Mouse (Mus musculus) lung, postnatal 0 days (tissue): ENCODE results near the gene Ppara. TPM values are rescaled to one million over a fixed set of nuclear protein-coding genes. Genes with fewer than 3 reads are reported as not detected.

Experiments
- ATAC-seq: fragments of 200-750 bp; cut with Nextera tagmentation; 2 replicates; pipeline ENCODE4 v1.8.0; 2017; ENCODE audit warnings: moderate library complexity
- DNase-seq: peaks from one replicate; pipeline ENCODE4 v3.0.0-alpha.2; 2016; ENCODE audit warnings: low spot score
- H3K27ac ChIP-seq: fragments of 300-500 bp; sonication (generic); 2 replicates; pipeline ENCODE4 v1.5.1; 2014; ENCODE audit warnings: antibody characterized with exemption, mild to moderate bottlenecking, low read length, mixed read lengths
- H3K27me3 ChIP-seq: fragments of 300-500 bp; sonication (generic); replicated peaks from 2 replicates; pipeline ENCODE4 v1.6.1; 2014; ENCODE audit warnings: low read length, mixed read lengths; ENCODE audit not compliant: insufficient read depth
- H3K36me3 ChIP-seq: fragments of 300-500 bp; sonication (generic); 2 replicates; pipeline ENCODE4 v1.6.1; 2014; ENCODE audit warnings: low read length, mixed read lengths; ENCODE audit not compliant: insufficient read depth
- H3K4me1 ChIP-seq: fragments of 300-500 bp; sonication (generic); 2 replicates; pipeline ENCODE4 v1.6.1; 2014; ENCODE audit warnings: antibody characterized with exemption, low read depth, low read length, mixed read lengths; ENCODE audit not compliant: insufficient read depth
- H3K4me2 ChIP-seq: fragments of 300-500 bp; sonication (generic); replicated peaks from 2 replicates; pipeline ENCODE4 v1.6.1; 2014; ENCODE audit warnings: low read depth, mild to moderate bottlenecking, low read length, moderate library complexity, mixed read lengths
- H3K4me3 ChIP-seq: fragments of 300-500 bp; sonication (generic); 2 replicates; pipeline ENCODE4 v1.5.1; 2014; ENCODE audit warnings: low read depth, low read length
- H3K9ac ChIP-seq: fragments of 300-500 bp; sonication (generic); replicated peaks from 2 replicates; pipeline ENCODE4 v1.6.1; 2014; ENCODE audit warnings: low read depth, mild to moderate bottlenecking
- H3K9me3 ChIP-seq: fragments of 300-500 bp; sonication (generic); 2 replicates; pipeline ENCODE4 v1.6.1; 2016; ENCODE audit warnings: low read length, mixed read lengths
- CTCF ChIP-seq: IDR thresholded peaks from 2 replicates; pipeline ENCODE4 v1.5.1; 2016; ENCODE audit warnings: antibody characterized with exemption, mild to moderate bottlenecking
- EP300 ChIP-seq: IDR thresholded peaks from 2 replicates; pipeline ENCODE4 v1.6.1; 2016; ENCODE audit warnings: antibody characterized with exemption, mild to moderate bottlenecking, control low read depth
- WGBS: fragments of 180-500 bp; shearing (Covaris S2); extraction: QIAGEN DNeasy Blood & Tissue Kit; methylation state at CpG from one replicate; pipeline ENCODE4 v1.1.7; 2014; 5-methylcytosine and 5-hydroxymethylcytosine counted together
- polyA plus RNA-seq: library from polyadenylated mRNA; unstranded; fragments of >200 nt; fragmentation: Nextera tagmentation; extraction: Ambion mirVana; gene quantifications from 2 replicates; pipeline ENCODE4 v1.2.1, GENCODE M21; 2015

Gene Ppara
- polyA plus RNA-seq, 1 experiment from 2014 or later, result 5.1 TPM

GRCm38 (mm10) chr15:85821203-85822010, 86.6 kb downstream of the Ppara start, which contains the start of gene Pkdrej:
TSS of gene Pkdrej (minus strand) at chr15:85821734.
- peak; percentile 75 for ATAC-seq
- Histone ChIP-seq H3K9me3 (no peaks in the 10 kb centered on the region; the same call in 1 of the 2 replicates), H3K4me3 (peak within 1 kb of the TSS; percentile 39), H3K36me3 (no peaks in the 10 kb centered on the region), H3K4me2 (peak within 1 kb of the TSS; percentile 92), H3K4me1 (no peaks in the 10 kb centered on the region), H3K27ac (no peak within 1 kb of the TSS), H3K9ac (peak within 1 kb of the TSS; percentile 23; the same call in 1 of the 2 replicates), H3K27me3 (no peaks in the 10 kb centered on the region)
- peak; percentile 29 for DNase-seq
- no peak for TF ChIP-seq CTCF
- TF ChIP-seq EP300, result no peak
- 2% methylated on average over 57 of the region's 65 CpGs for WGBS

- no peaks in the 10 kb centered on the region for H3K27me3 ChIP-seq
- TF ChIP-seq EP300 (peak; percentile 62; the same call in 1 of the 2 replicates), CTCF (peak; percentile 50)
- no peak overlapping the region for H3K27ac ChIP-seq
- no peaks in the 10 kb centered on the region for H3K4me1 ChIP-seq
- no peaks in the 10 kb centered on the region; the same call in 1 of the 2 replicates for H3K9me3 ChIP-seq
- H3K4me3 ChIP-seq, result peak overlapping the region; percentile 39; the same call in 1 of the 2 replicates
- 17% methylated on average over 4 of the region's 4 CpGs for WGBS
- H3K9ac ChIP-seq, result no peak overlapping the region; the same call in 1 of the 2 replicates
- peak overlapping the region; percentile 92 for H3K4me2 ChIP-seq
- DNase-seq (peak; percentile 33), ATAC-seq (peak; percentile 55)
- no peaks in the 10 kb centered on the region for H3K36me3 ChIP-seq
Measured at GRCm38 (mm10) chr15:85822011-85822359, 87.2 kb downstream of the Ppara start.

- DNase-seq, result no peak
- Histone ChIP-seq H3K9ac (no peak overlapping the region), H3K9me3 (no peaks in the 10 kb centered on the region), H3K27me3 (no peaks in the 10 kb centered on the region), H3K4me1 (no peaks in the 10 kb centered on the region), H3K4me2 (no peak overlapping the region), H3K27ac (no peak overlapping the region), H3K4me3 (no peak overlapping the region), H3K36me3 (no peaks in the 10 kb centered on the region)
- no peak for ATAC-seq
- 35% methylated on average over 5 of the region's 5 CpGs for WGBS
- TF ChIP-seq CTCF (no peak), EP300 (no peak)
Measured at GRCm38 (mm10) chr15:85826676-85827075, 91.9 kb downstream of the Ppara start.

DNA sequence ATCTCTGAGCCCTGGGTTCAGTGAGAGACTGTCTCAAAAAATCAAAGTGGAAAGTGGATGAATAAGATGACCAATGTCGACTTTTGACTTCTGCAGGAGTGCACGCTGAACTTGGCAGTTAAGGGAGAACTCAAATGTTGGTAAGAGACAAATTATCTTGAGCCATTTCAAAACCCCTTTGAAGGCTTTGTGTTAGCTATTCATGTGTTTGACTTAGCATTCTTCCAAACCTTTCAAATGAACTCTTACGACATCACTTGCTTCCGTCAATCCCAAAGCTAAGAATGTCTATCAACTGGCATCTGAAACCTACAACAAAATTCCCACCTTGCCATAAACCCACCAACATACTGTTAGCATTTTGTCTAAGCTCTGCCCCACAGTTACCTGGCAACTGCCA, 93.3 kb downstream of the Ppara start:
- Histone ChIP-seq H3K36me3 (no peaks in the 10 kb centered on the region), H3K4me1 (no peaks in the 10 kb centered on the region; the same call in 1 of the 2 replicates), H3K4me2 (no peak overlapping the region), H3K4me3 (no peak overlapping the region), H3K27ac (0 out of 2 replicates have a peak overlapping the region, but pooled peaks have one; percentile 23), H3K9ac (no peak overlapping the region), H3K27me3 (no peaks in the 10 kb centered on the region), H3K9me3 (no peaks in the 10 kb centered on the region)
- no peak for TF ChIP-seq CTCF
- ATAC-seq (no peak), DNase-seq (peak; percentile 72)
- WGBS, result 54% methylated on average over 4 of the region's 4 CpGs

DNA sequence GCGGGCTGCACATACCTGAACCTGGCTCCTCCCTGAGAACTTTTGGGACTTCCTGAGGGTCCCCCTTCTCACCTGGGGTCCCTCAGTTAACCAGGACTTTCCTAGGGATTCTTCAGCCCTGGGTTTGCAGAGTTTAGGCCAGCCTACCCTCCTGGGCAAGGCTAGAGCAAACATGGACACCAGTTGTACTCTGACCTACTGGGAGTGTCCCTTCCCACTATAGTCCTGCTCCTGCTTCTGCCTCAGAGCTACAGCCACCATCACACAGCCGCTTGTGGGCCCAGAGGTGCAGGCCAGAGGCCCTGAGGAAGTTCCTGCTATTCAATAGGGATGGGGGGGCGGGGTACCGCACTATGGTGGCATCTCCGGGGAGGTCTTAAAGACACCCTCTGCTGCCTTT, 94.7 kb downstream of the Ppara start:
- H3K4me2 ChIP-seq, result no peak overlapping the region
- no peak overlapping the region for H3K27ac ChIP-seq
- no peak overlapping the region for H3K9ac ChIP-seq
- H3K36me3 ChIP-seq, result no peaks in the 10 kb centered on the region
- ATAC-seq, result no peak
- no peak overlapping the region for H3K4me3 ChIP-seq
- WGBS, result 75% methylated on average over 5 of the region's 5 CpGs
- TF ChIP-seq CTCF, result no peak
- TF ChIP-seq EP300, result no peak
- H3K9me3 ChIP-seq, result no peaks in the 10 kb centered on the region
- no peaks in the 10 kb centered on the region; the same call in 1 of the 2 replicates for H3K4me1 ChIP-seq
- DNase-seq, result no peak
- H3K27me3 ChIP-seq, result no peaks in the 10 kb centered on the region

DNA sequence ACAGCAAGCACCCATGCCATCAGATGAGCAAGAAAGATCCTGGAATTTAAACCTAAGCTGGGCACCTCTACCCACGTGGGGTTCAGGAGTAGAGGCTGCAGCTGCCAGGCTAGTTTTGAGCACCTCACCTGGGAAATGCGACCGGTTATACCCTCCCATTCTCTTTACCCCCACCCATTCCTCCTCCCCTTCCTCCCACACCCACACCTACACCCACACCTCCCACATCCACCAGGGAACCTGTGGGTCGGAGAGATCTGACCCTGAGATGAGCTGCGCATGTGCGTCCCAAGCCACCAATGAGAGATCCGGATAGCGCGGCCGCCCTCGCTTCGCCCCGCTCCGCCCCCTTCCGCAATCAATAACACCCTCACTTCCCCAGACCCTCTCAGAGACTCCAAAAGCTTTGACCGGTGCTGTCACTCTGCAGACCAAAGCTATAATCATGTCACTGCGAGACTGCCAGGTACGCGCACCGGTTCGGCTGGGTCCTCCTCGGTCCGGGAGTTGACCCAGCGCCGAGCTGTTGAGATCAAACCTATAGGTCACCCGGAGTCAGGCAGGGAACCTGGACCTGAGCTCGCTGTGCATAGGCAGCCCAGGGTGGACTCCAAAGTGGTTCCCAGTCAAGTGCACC, 97.3 kb downstream of the Ppara start, which contains the start of gene Ttc38:
Ttc38 (plus strand) TSS at position 353 of the 637 bp plus-strand sequence.
- H3K4me3 ChIP-seq, result peak within 1 kb of the TSS; percentile 49
- no peaks in the 10 kb centered on the region for H3K36me3 ChIP-seq
- DNase-seq (peak; percentile 89), ATAC-seq (peak; percentile 93)
- no peaks in the 10 kb centered on the region; the same call in 1 of the 2 replicates for H3K4me1 ChIP-seq
- TF ChIP-seq EP300 (no peak), CTCF (no peak)
- peak within 1 kb of the TSS; percentile 55 for H3K9ac ChIP-seq
- peak within 1 kb of the TSS; percentile 53 for H3K4me2 ChIP-seq
- WGBS, result 2% methylated on average over 27 of the region's 27 CpGs
- H3K27me3 ChIP-seq, result no peaks in the 10 kb centered on the region
- H3K9me3 ChIP-seq, result no peaks in the 10 kb centered on the region
- peak within 1 kb of the TSS; percentile 48 for H3K27ac ChIP-seq
